Mouse (Mus musculus) olfactory bulb, adult 2 months (tissue): ENCODE results near the gene Rab22a.

Experiments
- CTCF ChIP-seq: fragments of 200-500 bp; IDR thresholded peaks from 2 replicates; pipeline ENCODE4 v1.5.1; 2012; ENCODE audit warnings: low read depth, mild to moderate bottlenecking, low read length, moderate library complexity; ENCODE audit not compliant: insufficient read depth
- POLR2A ChIP-seq: fragments of 200-500 bp; IDR thresholded peaks from 2 replicates; pipeline ENCODE4 v1.6.1; 2012; ENCODE audit warnings: mild to moderate bottlenecking, low read depth, low read length, moderate library complexity; ENCODE audit not compliant: insufficient read depth

- TF ChIP-seq CTCF (no peak), POLR2A (no peak)
Observed at GRCm38 (mm10) chr2:173679217-173679616, 19.7 kb downstream of the Rab22a start.
